Comparison of ENCODE assay signal across 15 mouse cellular contexts in the genomic region with DNA sequence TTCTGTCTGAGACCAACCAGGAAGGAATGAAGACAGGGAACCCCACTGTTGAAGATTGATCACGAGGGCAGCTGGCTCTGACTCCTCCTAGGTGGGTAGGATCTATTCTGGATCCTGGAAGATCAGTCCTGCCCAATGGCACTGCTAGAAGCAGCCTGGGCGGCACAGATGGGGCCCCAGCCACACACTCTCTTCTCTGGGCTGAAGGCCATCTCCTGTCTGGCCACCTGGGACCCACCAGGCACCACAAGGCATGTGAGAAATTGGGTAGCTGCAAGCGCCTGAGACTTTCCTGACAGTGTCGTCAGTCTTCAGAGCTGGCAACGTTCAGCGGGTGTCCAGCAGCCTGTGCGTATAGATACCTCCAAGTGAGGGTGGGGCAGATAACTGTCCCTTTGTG. TPM values are rescaled to one million over a fixed set of nuclear protein-coding genes. Genes with fewer than 3 reads are reported as not detected.
DNase-seq lines count a peak whose midpoint lies in the region; ATAC-seq lines count a peak whose summit lies in the region.
"Had no signal": no experiment of that assay in that cellular context is flagged by ENCODE, and none has a peak within 500 bp of the region (broad histone marks: within the 10 kb centered on the region; RNA-seq: fewer than 3 reads in every experiment).

No protein-coding gene starts in this region.

- H3K4me1 ChIP-seq in forebrain, embryonic 12.5 days, result peaks cover 25% of the 10 kb centered on the region
- H3K4me1 ChIP-seq in limb, embryonic 11.5 days (ENCODE audit: control insufficient read depth, insufficient read depth, low read length), result peaks cover 12% of the 10 kb centered on the region

- 88% methylated on average over 7 of the region's 7 CpGs for WGBS in forebrain, embryonic 12.5 days
- 88% methylated on average over 7 of the region's 7 CpGs for WGBS in limb, embryonic 11.5 days

- H3K27ac ChIP-seq in forebrain, embryonic 12.5 days, result no peak overlapping the region
- no peak overlapping the region for H3K27ac ChIP-seq in limb, embryonic 11.5 days (replicated peaks; ENCODE audit: low read depth, low read length)
- H3K27ac ChIP-seq: heart, embryonic 10.5 days had no signal

- ATAC-seq in forebrain, embryonic 12.5 days (ENCODE audit: low FRiP score), result no peak
- ATAC-seq in limb, embryonic 11.5 days (ENCODE audit: insufficient number of reproducible peaks, low FRiP score, low TSS enrichment, low read depth), result no peak

- no peaks in the 10 kb centered on the region for H3K27me3 ChIP-seq in forebrain, embryonic 12.5 days
- no peaks in the 10 kb centered on the region for H3K27me3 ChIP-seq in limb, embryonic 11.5 days (ENCODE audit: control insufficient read depth, insufficient read depth, low read length)

- peak overlapping the region; percentile 81 for H3K4me2 ChIP-seq in forebrain, embryonic 12.5 days
- 0 out of 2 replicates have a peak overlapping the region, but pooled peaks have one; percentile 90 for H3K4me2 ChIP-seq in limb, embryonic 11.5 days (ENCODE audit: low read depth, severe bottlenecking)

- H3K4me3 ChIP-seq in forebrain, embryonic 12.5 days (replicated peaks), result no peak overlapping the region
- H3K4me3 ChIP-seq in limb, embryonic 11.5 days (ENCODE audit: low read depth, low read length), result no peak overlapping the region

- no peak overlapping the region for H3K9ac ChIP-seq in forebrain, embryonic 12.5 days
- no peak overlapping the region for H3K9ac ChIP-seq in limb, embryonic 11.5 days (ENCODE audit: low read length)

- no peaks in the 10 kb centered on the region for H3K9me3 ChIP-seq in forebrain, embryonic 12.5 days
- H3K9me3 ChIP-seq in limb, embryonic 11.5 days (ENCODE audit: control insufficient read depth, low read length), result no peaks in the 10 kb centered on the region
- H3K9me3 ChIP-seq: heart, embryonic 10.5 days had no signal

- peaks cover 39% of the 10 kb centered on the region for H3K36me3 ChIP-seq in forebrain, embryonic 12.5 days (replicated peaks)
- peaks cover 12% of the 10 kb centered on the region for H3K36me3 ChIP-seq in limb, embryonic 11.5 days (ENCODE audit: control insufficient read depth, insufficient read depth, low read length)
- H3K36me3 ChIP-seq: heart, embryonic 10.5 days had no signal

- DNase-seq in 416B (ENCODE audit: low read depth) (peak; percentile 15), MN1 (ENCODE audit: low spot score) (peak; percentile 52)
- no peak for DNase-seq in limb, embryonic 11.5 days (ENCODE audit: low spot score)
- no peak for DNase-seq in adrenal gland, postnatal 36 days
- no peak for DNase-seq in ovary, postnatal 36 days (ENCODE audit: low spot score)
- DNase-seq in adrenal gland, adult 2 months, result no peak
- DNase-seq in thymus, postnatal 4 days, result no peak
- DNase-seq: kidney, postnatal 36 days; thymus, postnatal 14 days had no signal

RNA-seq across cellular contexts. Expression of a gene that starts 1.6 kb away (rescaled TPM):
- 40.7 and 43.6 TPM in 2 replicates for polyA plus RNA-seq in forebrain, embryonic 12.5 days (2016; fragmentation: Nextera tagmentation; extraction: Ambion mirVana)
- polyA plus RNA-seq in limb, embryonic 11.5 days (2014; fragmentation: Nextera tagmentation; extraction: Ambion mirVana), result 19.1 and 20.0 TPM in 2 replicates
- total RNA-seq in adrenal gland, postnatal 36 days (2021), result under 1 TPM; 0.83 to 0.95 TPM
- total RNA-seq in adrenal gland, adult 2 months (2021), result 1 to 10 TPM; 1.4 to 3.0 TPM
- 1.7 and 5.1 TPM in 2 replicates for polyA plus RNA-seq in adrenal gland, adult 2 months (2012; rRNA removed)

RNA-seq across cellular contexts. Expression of a gene that starts 15.5 kb away (rescaled TPM):
- 1.3 and 1.5 TPM in 2 replicates for polyA plus RNA-seq in forebrain, embryonic 12.5 days (2016; fragmentation: Nextera tagmentation; extraction: Ambion mirVana)
- 3.3 and 3.9 TPM in 2 replicates for polyA plus RNA-seq in limb, embryonic 11.5 days (2014; fragmentation: Nextera tagmentation; extraction: Ambion mirVana)
- total RNA-seq in adrenal gland, postnatal 36 days (2021), result 1 to 10 TPM; 1.4 to 1.5 TPM
- 1 to 10 TPM in 1 of 2 experiments, under 1 TPM in 1; 0.89 to 1.5 TPM for total RNA-seq in adrenal gland, adult 2 months (2021)
- 0.68 and 1.4 TPM in 2 replicates for polyA plus RNA-seq in adrenal gland, adult 2 months (2012; rRNA removed)

RNA-seq across cellular contexts. Expression of a gene that starts 33.6 kb away (rescaled TPM):
- polyA plus RNA-seq in forebrain, embryonic 12.5 days (2016; fragmentation: Nextera tagmentation; extraction: Ambion mirVana), result not detected in 2 replicates
- not detected in 2 replicates for polyA plus RNA-seq in limb, embryonic 11.5 days (2014; fragmentation: Nextera tagmentation; extraction: Ambion mirVana)
- not detected for total RNA-seq in adrenal gland, postnatal 36 days (2021)
- total RNA-seq in adrenal gland, adult 2 months (2021), result not detected
- not detected in 2 replicates for polyA plus RNA-seq in adrenal gland, adult 2 months (2012; rRNA removed)
- total RNA-seq: ES-E14; left cerebral cortex, postnatal 25 days had no signal
- polyA plus RNA-seq: heart, embryonic 10.5 days; lung, embryonic 16.5 days; small intestine, adult 2 months had no signal

RNA-seq across cellular contexts. Expression of a gene that starts 37.8 kb away (rescaled TPM):
- polyA plus RNA-seq in forebrain, embryonic 12.5 days (2016; fragmentation: Nextera tagmentation; extraction: Ambion mirVana), result 1.3 and 1.5 TPM in 2 replicates
- polyA plus RNA-seq in limb, embryonic 11.5 days (2014; fragmentation: Nextera tagmentation; extraction: Ambion mirVana), result 1.9 and 2.8 TPM in 2 replicates
- total RNA-seq in adrenal gland, postnatal 36 days (2021), result 1 to 10 TPM; 2.4 to 4.3 TPM
- total RNA-seq in adrenal gland, adult 2 months (2021), result 1 to 10 TPM; 2.8 to 5.3 TPM
- 6.7 and 8.7 TPM in 2 replicates for polyA plus RNA-seq in adrenal gland, adult 2 months (2012; rRNA removed)

RNA-seq across cellular contexts. Expression of a gene that starts 44.8 kb away (rescaled TPM):
- not detected in 2 replicates for polyA plus RNA-seq in forebrain, embryonic 12.5 days (2016; fragmentation: Nextera tagmentation; extraction: Ambion mirVana)
- polyA plus RNA-seq in limb, embryonic 11.5 days (2014; fragmentation: Nextera tagmentation; extraction: Ambion mirVana), result not detected in 2 replicates
- total RNA-seq in adrenal gland, postnatal 36 days (2021), result under 1 TPM in 1 of 2 experiments, not detected in 1; 0.99 TPM
- under 1 TPM in 1 of 2 experiments, not detected in 1; 0.93 TPM for total RNA-seq in adrenal gland, adult 2 months (2021)
- polyA plus RNA-seq in adrenal gland, adult 2 months (2012; rRNA removed), result 0.39 and 1.2 TPM in 2 replicates
- total RNA-seq: left cerebral cortex, postnatal 25 days had no signal
- polyA plus RNA-seq: heart, embryonic 10.5 days had no signal

Comparison
In these comparisons a context has a peak if more than half of its experiments do, and no peak if none do; other contexts are left out.
1. DNase-seq: peak in 416B (single experiment) and MN1 (single experiment); none in limb, embryonic 11.5 days (single experiment), adrenal gland, postnatal 36 days (0 of 2), ovary, postnatal 36 days (single experiment), adrenal gland, adult 2 months (single experiment) and thymus, postnatal 4 days (single experiment).